Mouse (Mus musculus) neural tube, embryonic 15.5 days (tissue): ENCODE measurements around the gene Lactbl1. TPM values are rescaled to one million over a fixed set of nuclear protein-coding genes. Genes with fewer than 3 reads are reported as not detected.

ENCODE experiments used
- ATAC-seq: fragments of 200-750 bp; cut with Nextera tagmentation; 2 replicates; pipeline ENCODE4 v1.8.0; 2017; ENCODE audit warnings: mild to moderate bottlenecking, moderate TSS enrichment, moderate library complexity; ENCODE audit not compliant: low FRiP score
- H3K27ac ChIP-seq: fragments of 300-500 bp; sonication (generic); replicated peaks from 2 replicates; pipeline ENCODE4 v1.5.1; 2015; ENCODE audit warnings: mild to moderate bottlenecking, inconsistent platforms
- H3K27me3 ChIP-seq: fragments of 300-500 bp; sonication (generic); replicated peaks from 2 replicates; pipeline ENCODE4 v1.6.1; 2015; ENCODE audit warnings: inconsistent platforms
- H3K36me3 ChIP-seq: fragments of 300-500 bp; sonication (generic); 2 replicates; pipeline ENCODE4 v1.6.1; 2015; ENCODE audit warnings: inconsistent platforms
- H3K4me1 ChIP-seq: fragments of 300-500 bp; sonication (generic); 2 replicates; pipeline ENCODE4 v1.6.1; 2015; ENCODE audit warnings: inconsistent platforms
- H3K4me2 ChIP-seq: fragments of 300-500 bp; sonication (generic); 2 replicates; pipeline ENCODE4 v1.6.1; 2015; ENCODE audit warnings: inconsistent platforms, mild to moderate bottlenecking, moderate library complexity
- H3K4me3 ChIP-seq: fragments of 300-500 bp; sonication (generic); replicated peaks from 2 replicates; pipeline ENCODE4 v1.5.1; 2015; ENCODE audit warnings: mild to moderate bottlenecking, inconsistent platforms
- H3K9ac ChIP-seq: fragments of 300-500 bp; sonication (generic); replicated peaks from 2 replicates; pipeline ENCODE4 v1.6.1; 2015; ENCODE audit warnings: mild to moderate bottlenecking, inconsistent platforms
- H3K9me3 ChIP-seq: fragments of 300-500 bp; sonication (generic); replicated peaks from 2 replicates; pipeline ENCODE4 v1.6.1; 2016; ENCODE audit warnings: inconsistent platforms
- WGBS: fragments of 180-500 bp; shearing (Covaris S2); methylation state at CpG from one replicate; pipeline ENCODE4 v1.1.7; 2015; ENCODE audit warnings: mixed read lengths; 5-methylcytosine and 5-hydroxymethylcytosine counted together
- polyA plus RNA-seq: library from polyadenylated mRNA; unstranded; fragments of >200 nt; fragmentation: Nextera tagmentation; extraction: Ambion mirVana; gene quantifications from 2 replicates; pipeline ENCODE4 v1.2.1, GENCODE M21; 2015

The Lactbl1 gene
- 0.05 and 0.10 TPM in 2 replicates for polyA plus RNA-seq

DNA sequence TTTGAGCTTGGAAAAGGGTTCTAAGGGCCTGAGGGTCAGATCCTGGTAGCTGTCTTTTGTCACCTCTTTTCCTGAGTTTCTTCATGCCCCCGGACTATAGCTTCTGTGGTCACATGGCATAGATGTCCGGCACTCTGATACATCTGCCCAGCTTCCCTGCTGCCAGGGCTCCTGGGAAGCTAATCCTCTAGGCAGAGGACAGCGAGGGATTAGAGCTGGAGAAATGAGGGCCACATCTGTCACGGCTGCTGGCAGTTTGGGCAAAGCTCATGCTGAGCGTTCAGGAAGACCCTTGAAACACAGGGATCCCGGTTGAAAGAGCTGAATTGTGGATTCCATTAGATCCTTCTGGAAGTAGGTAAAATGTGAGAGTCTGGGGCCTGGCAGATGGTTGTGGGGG lies at the start of gene Lactbl1:
Lactbl1 (plus strand) TSS at position 234 of the 400 bp plus-strand sequence.
- no peak within 1 kb of the TSS for H3K4me3 ChIP-seq
- no peak within 1 kb of the TSS for H3K4me2 ChIP-seq
- no peak within 1 kb of the TSS for H3K9ac ChIP-seq
- 0 out of 2 replicates have a peak, but pooled peaks cover 8% of the 10 kb centered on the region for H3K27me3 ChIP-seq
- no peak within 1 kb of the TSS for H3K27ac ChIP-seq
- H3K9me3 ChIP-seq = no peaks in the 10 kb centered on the region
- 51% methylated on average over 6 of the region's 6 CpGs for WGBS
- no peaks in the 10 kb centered on the region for H3K4me1 ChIP-seq
- no peak for ATAC-seq
- H3K36me3 ChIP-seq = no peaks in the 10 kb centered on the region

- Histone ChIP-seq H3K9ac (no peak overlapping the region), H3K4me3 (no peak overlapping the region), H3K4me1 (peaks cover 31% of the 10 kb centered on the region), H3K4me2 (no peak overlapping the region), H3K27me3 (no peaks in the 10 kb centered on the region), H3K36me3 (no peaks in the 10 kb centered on the region), H3K27ac (no peak overlapping the region), H3K9me3 (no peaks in the 10 kb centered on the region)
- no peak for ATAC-seq
- 89% methylated on average over 3 of the region's 3 CpGs for WGBS
These were observed 40.5 kb upstream of the Lactbl1 start for GRCm38 (mm10) chr4:136581885-136582284.

DNA sequence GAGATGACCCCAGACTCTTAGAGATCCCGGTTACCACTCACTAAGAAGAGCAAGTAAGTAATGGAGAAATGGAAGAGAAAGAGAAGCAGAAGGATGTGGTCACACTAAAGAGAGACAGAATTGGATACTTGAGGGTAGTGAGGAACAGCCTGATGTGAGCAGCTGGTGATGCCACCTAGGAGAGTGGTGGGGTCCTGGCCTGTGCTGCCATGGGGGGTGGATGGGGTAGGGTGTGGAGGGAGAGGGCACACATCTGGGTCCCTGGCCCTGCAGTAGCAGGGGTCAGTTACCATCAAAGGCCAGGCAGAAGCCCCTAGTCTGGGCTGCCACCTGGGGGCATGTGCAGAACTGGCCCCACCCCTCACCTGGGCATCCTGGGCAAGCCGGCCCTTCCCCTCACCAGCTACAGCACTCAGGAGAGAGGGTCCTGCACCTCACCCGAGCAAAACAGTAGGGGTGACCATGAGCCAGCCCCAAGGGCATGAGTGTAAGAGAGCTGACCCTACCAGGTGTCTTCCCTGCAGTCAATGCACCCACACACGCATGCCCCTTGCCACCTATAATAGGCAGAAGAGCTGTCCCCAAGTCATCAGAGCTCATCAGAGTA lies 35.1 kb upstream of the Lactbl1 start:
- H3K36me3 ChIP-seq = peaks cover 7% of the 10 kb centered on the region; the same call in 1 of the 2 replicates
- ATAC-seq = peak; percentile 65; the same call in 1 of the 2 replicates
- 78% methylated on average over 4 of the region's 4 CpGs for WGBS

GRCm38 (mm10) chr4:136588003-136588402 lies 34.4 kb upstream of the Lactbl1 start:
- Histone ChIP-seq H3K36me3 (peaks cover 7% of the 10 kb centered on the region; the same call in 1 of the 2 replicates), H3K9ac (no peak overlapping the region), H3K9me3 (no peaks in the 10 kb centered on the region), H3K27ac (no peak overlapping the region), H3K4me1 (peaks cover 38% of the 10 kb centered on the region), H3K4me3 (no peak overlapping the region), H3K27me3 (no peaks in the 10 kb centered on the region), H3K4me2 (no peak overlapping the region)
- 95% methylated on average over 4 of the region's 4 CpGs for WGBS
- no peak for ATAC-seq

More for the DNA sequence above, 35.1 kb upstream of the Lactbl1 start:
- Histone ChIP-seq H3K27me3 (no peaks in the 10 kb centered on the region), H3K9me3 (no peaks in the 10 kb centered on the region), H3K4me1 (peaks cover 38% of the 10 kb centered on the region), H3K27ac (no peak overlapping the region), H3K4me3 (no peak overlapping the region), H3K4me2 (no peak overlapping the region), H3K9ac (no peak overlapping the region)

DNA sequence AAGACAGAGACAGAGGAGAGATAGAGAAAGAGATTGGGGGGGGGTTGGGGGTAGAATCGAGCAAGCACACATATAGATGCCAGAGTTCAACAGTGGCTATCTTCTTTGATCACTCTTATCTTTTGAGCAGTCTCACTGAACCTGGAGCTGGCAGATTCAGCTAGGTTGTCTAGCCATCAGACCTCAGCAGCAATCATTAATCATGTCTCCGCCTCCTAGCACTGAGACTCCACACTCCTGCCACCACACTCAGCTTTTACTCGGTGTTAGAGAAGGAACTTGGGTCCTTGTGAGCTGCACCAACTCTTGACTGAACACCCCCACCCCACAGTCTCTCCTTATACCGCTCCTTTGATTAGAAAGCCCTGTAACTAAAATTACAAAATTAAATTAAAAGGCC lies 30.3 kb upstream of the Lactbl1 start:
- Histone ChIP-seq H3K9ac (no peak overlapping the region), H3K27me3 (no peaks in the 10 kb centered on the region), H3K4me3 (no peak overlapping the region), H3K36me3 (peaks cover 7% of the 10 kb centered on the region; the same call in 1 of the 2 replicates), H3K27ac (no peak overlapping the region), H3K4me1 (peaks cover 44% of the 10 kb centered on the region), H3K9me3 (no peaks in the 10 kb centered on the region), H3K4me2 (no peak overlapping the region)
- ATAC-seq = no peak
- WGBS = 70% methylated on average over 4 of the region's 4 CpGs

- ATAC-seq = no peak
- Histone ChIP-seq H3K4me1 (peaks cover 43% of the 10 kb centered on the region), H3K9ac (no peak overlapping the region), H3K27ac (no peak overlapping the region), H3K4me2 (no peak overlapping the region), H3K36me3 (peaks cover 7% of the 10 kb centered on the region; the same call in 1 of the 2 replicates), H3K4me3 (no peak overlapping the region), H3K27me3 (no peaks in the 10 kb centered on the region), H3K9me3 (no peaks in the 10 kb centered on the region)
- 83% methylated on average over 2 of the region's 2 CpGs for WGBS
These were observed 28.4 kb upstream of the Lactbl1 start for GRCm38 (mm10) chr4:136594006-136594405.

DNA sequence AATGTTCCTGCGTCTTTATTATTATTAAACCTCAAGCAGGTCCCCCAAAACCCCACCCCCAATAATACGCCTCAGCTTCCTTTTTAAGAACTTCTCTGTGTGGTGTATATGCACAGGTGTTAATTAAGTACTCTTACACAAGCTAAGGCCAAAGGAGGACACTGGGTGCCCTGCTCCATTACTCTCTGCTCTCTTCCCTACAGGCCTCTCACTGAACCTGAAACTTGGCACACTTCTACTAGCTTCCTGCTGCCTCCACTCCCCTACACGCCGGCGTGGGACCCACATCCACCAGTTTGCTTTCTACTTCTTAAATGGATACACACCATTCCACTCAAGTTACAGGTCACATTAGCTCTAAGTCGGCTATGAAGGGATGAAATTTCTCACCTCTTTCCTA lies 27.2 kb upstream of the Lactbl1 start:
- H3K9me3 ChIP-seq = no peaks in the 10 kb centered on the region
- 88% methylated on average over 6 of the region's 6 CpGs for WGBS
- no peak for ATAC-seq

DNA sequence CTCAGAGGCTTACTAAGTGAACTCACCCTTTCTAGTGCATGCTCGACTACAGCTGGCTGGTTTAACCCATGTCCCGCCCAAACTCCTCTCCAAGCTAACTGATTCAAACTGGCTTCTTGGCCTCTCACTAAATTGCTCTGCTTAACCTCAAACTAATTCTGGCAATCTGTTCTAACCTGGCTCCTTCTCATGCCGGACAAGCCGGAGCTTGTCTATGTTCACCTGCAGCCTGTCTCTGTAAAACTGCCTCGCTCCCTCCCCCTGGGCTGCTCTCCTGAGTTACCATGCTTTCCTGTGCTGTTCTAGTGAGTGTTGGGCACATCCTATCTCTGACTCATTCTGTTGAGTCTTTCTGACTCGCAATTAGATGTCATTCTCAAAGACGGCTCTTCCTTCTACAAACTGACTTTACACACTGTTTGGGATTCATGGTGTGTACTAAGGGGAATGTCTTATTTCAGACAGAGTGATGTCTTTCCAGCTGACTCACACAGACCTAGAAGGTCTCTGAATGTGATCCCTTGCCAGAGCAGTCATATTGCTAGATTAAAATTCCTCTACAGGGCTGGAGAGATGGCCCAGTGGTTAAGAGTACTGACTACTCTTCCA lies 24.0 kb upstream of the Lactbl1 start:
- Histone ChIP-seq H3K4me1 (peaks cover 43% of the 10 kb centered on the region), H3K27ac (no peak overlapping the region), H3K9me3 (no peaks in the 10 kb centered on the region), H3K4me2 (no peak overlapping the region), H3K4me3 (no peak overlapping the region), H3K36me3 (no peaks in the 10 kb centered on the region), H3K9ac (no peak overlapping the region), H3K27me3 (no peaks in the 10 kb centered on the region)
- ATAC-seq = no peak
- 92% methylated on average over 7 of the region's 7 CpGs for WGBS

More for the DNA sequence above, 27.2 kb upstream of the Lactbl1 start:
- Histone ChIP-seq H3K36me3 (peaks cover 3% of the 10 kb centered on the region; the same call in 1 of the 2 replicates), H3K4me1 (peaks cover 38% of the 10 kb centered on the region), H3K27me3 (no peaks in the 10 kb centered on the region), H3K27ac (no peak overlapping the region), H3K9ac (no peak overlapping the region; the same call in 1 of the 2 replicates), H3K4me2 (no peak overlapping the region), H3K4me3 (no peak overlapping the region)

DNA sequence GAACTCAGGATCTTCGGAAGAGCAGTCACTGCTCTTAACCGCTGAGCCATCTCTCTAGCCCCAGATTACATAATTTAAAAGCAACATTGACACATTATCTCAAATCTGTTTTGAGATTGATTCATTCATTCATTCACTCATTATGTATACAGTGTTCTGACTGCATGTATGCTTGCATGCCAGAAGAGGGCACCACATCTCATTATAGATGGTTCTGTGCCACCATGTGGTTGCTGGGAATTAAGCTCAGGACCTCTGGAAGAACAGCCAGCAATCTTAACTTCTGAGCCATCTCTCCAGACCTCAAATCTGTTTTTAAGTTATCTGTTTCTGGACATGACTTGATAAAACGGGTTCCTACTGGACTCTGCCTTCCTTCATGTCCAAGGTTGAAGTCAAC lies 22.6 kb upstream of the Lactbl1 start:
- Histone ChIP-seq H3K27me3 (no peaks in the 10 kb centered on the region), H3K9ac (no peak overlapping the region), H3K9me3 (no peaks in the 10 kb centered on the region), H3K36me3 (no peaks in the 10 kb centered on the region), H3K4me1 (peaks cover 28% of the 10 kb centered on the region), H3K4me3 (no peak overlapping the region), H3K27ac (no peak overlapping the region), H3K4me2 (peak overlapping the region; percentile 68)
- WGBS = 98% methylated on average over 3 of the region's 3 CpGs
- ATAC-seq = no peak

DNA sequence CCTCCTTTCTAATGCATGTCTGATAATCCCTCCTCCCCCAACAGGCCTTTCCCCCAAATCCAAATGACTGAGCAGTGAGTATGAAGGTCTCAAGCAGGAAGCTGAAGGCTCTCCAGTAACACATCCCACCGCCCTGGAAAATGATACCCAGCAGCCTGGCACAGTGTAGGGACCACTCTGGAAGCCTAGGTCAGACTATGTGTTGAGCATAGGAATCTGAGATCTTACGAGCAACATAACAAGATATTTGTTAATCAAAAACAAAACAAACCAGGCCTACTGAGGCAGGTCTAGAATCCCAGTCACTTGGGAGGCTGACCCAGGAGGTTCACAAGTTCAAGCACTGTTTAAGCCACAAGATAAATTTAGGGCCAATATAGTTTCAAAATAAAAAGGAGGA lies 21.9 kb upstream of the Lactbl1 start:
- WGBS = 86% methylated on average over 2 of the region's 2 CpGs
- H3K27me3 ChIP-seq = no peaks in the 10 kb centered on the region
- H3K27ac ChIP-seq = peak overlapping the region; percentile 96; the same call in 1 of the 2 replicates
- H3K9ac ChIP-seq = peak overlapping the region; percentile 98; the same call in 1 of the 2 replicates
- no peaks in the 10 kb centered on the region for H3K9me3 ChIP-seq
- ATAC-seq = no peak
- no peaks in the 10 kb centered on the region for H3K36me3 ChIP-seq
- H3K4me3 ChIP-seq = peak overlapping the region; percentile 67
- H3K4me1 ChIP-seq = peaks cover 23% of the 10 kb centered on the region
- peak overlapping the region; percentile 68 for H3K4me2 ChIP-seq

- WGBS = under 1% methylated on average over 13 of the region's 13 CpGs
- Histone ChIP-seq H3K27me3 (no peaks in the 10 kb centered on the region), H3K9ac (peak overlapping the region; percentile 98), H3K4me3 (peak overlapping the region; percentile 67), H3K4me1 (peaks cover 23% of the 10 kb centered on the region), H3K9me3 (no peaks in the 10 kb centered on the region), H3K27ac (peak overlapping the region; percentile 96), H3K4me2 (peak overlapping the region; percentile 68), H3K36me3 (no peaks in the 10 kb centered on the region)
- no peak for ATAC-seq
These were observed 20.9 kb upstream of the Lactbl1 start for GRCm38 (mm10) chr4:136601476-136601875.

DNA sequence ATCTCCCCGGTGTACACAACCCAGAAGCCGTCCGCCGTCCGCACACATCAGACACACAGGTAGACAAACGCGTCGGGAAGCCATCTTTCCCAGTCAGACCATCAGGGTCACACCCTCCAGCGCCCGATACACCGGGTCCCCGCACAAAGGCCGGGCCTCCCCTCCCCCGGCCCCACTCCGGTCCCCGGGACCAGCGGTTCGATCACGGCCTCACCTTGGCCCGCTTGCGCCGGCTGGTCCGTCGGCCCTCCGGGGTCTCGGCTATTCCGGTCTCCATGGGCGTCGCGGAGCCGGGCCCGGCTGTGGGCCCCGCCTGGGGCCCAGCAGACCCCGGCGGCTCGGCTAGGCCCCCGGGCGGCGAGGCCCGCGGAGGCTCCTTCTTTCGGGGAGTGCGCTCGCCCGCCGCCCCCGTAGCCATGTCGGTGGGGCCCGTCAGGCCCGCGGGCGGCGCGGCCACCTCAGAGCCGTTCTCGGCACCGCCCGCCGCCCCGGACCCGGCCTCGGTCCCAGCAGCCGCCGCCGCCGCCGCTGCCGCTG lies 20.3 kb upstream of the Lactbl1 start:
- no peaks in the 10 kb centered on the region for H3K27me3 ChIP-seq
- H3K9me3 ChIP-seq = no peaks in the 10 kb centered on the region
- ATAC-seq = peak; percentile 53
- peak overlapping the region; percentile 68 for H3K4me2 ChIP-seq
- H3K27ac ChIP-seq = peak overlapping the region; percentile 96
- no peaks in the 10 kb centered on the region for H3K36me3 ChIP-seq
- peak overlapping the region; percentile 98 for H3K9ac ChIP-seq
- H3K4me1 ChIP-seq = peaks cover 23% of the 10 kb centered on the region
- under 1% methylated on average over 47 of the region's 68 CpGs for WGBS
- peak overlapping the region; percentile 67 for H3K4me3 ChIP-seq
